Mouse (Mus musculus) embryonic fibroblast, embryonic 13.5 days (primary cell): ENCODE results near the gene Cd244a. TPM values are rescaled to one million over a fixed set of nuclear protein-coding genes. Genes with fewer than 3 reads are reported as not detected.

Source experiments
- H3K27ac ChIP-seq: 2 replicates; pipeline ENCODE4 v1.5.1; 2012; ENCODE audit warnings: low read length, control low read depth, inconsistent platforms; ENCODE audit not compliant: insufficient read depth
- H3K4me1 ChIP-seq: 2 replicates; pipeline ENCODE4 v1.6.1; 2011; ENCODE audit warnings: low read length; ENCODE audit not compliant: control insufficient read depth, insufficient read depth
- H3K4me3 ChIP-seq: 2 replicates; pipeline ENCODE4 v1.5.1; 2011; ENCODE audit warnings: mild to moderate bottlenecking, control low read depth, low read length; ENCODE audit not compliant: insufficient read depth
- CTCF ChIP-seq: IDR thresholded peaks from 2 replicates; pipeline ENCODE4 v1.5.1; 2011; ENCODE audit warnings: mild to moderate bottlenecking, control low read depth, low read length, moderate library complexity, borderline replicate concordance; ENCODE audit not compliant: insufficient read depth
- POLR2A ChIP-seq: IDR thresholded peaks from 2 replicates; pipeline ENCODE4 v1.6.1; 2011; ENCODE audit warnings: low read depth, mild to moderate bottlenecking, control low read depth, low read length, moderate library complexity
- polyA plus RNA-seq: library from polyadenylated mRNA; stranded (reverse); fragments of >200 nt; gene quantifications from 2 replicates; pipeline ENCODE4 v1.2.4, GENCODE M21; 2011; ENCODE audit warnings: low read depth; ENCODE audit not compliant: missing spikeins, insufficient read length

Cd244a gene
- polyA plus RNA-seq, 1 experiment, result 0.40 TPM

DNA sequence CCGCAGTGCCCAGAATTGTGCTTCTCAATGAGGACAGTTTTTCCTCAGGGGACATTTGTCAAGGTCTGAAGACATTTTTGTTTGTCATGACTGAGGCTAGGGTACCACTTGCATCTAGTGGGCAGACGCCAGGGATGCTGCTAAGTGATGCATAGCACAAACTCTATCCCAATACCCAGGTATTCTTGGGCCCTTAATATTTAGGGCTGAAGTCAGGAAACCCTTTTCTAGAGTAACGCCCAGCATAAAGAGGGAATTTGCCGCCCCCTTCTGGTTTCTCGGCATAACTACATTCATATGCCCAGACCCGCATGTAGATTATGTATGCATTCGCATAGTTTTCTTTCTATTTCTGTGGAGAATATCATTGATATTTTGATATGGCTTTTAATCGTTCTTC, 7.8 kb downstream of the Cd244a start:
- H3K4me1 ChIP-seq, result no peaks in the 10 kb centered on the region
- TF ChIP-seq POLR2A (no peak), CTCF (no peak)
- no peak overlapping the region for H3K4me3 ChIP-seq
- H3K27ac ChIP-seq, result no peak overlapping the region

DNA sequence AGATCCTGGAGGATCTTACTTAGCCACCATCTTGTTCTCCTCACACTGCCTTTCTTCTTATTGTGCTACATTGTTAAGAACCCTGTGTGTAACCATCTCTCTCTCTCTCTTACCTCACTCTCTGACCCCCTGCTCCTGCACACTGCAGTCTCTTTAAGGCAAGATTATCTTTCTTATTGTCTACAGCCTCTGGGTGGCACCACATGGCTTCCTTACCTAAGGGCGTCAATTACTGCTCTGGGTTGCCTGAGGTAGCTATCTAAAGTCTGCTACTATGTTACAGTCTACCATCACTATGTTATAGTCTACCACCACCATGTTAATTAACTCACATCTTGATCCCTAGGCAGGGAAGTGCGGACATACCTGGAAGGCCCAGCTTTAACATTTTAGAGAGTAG, 9.4 kb downstream of the Cd244a start:
- H3K4me3 ChIP-seq, result no peak overlapping the region
- TF ChIP-seq CTCF (no peak), POLR2A (no peak)
- no peaks in the 10 kb centered on the region for H3K4me1 ChIP-seq
- no peak overlapping the region for H3K27ac ChIP-seq

DNA sequence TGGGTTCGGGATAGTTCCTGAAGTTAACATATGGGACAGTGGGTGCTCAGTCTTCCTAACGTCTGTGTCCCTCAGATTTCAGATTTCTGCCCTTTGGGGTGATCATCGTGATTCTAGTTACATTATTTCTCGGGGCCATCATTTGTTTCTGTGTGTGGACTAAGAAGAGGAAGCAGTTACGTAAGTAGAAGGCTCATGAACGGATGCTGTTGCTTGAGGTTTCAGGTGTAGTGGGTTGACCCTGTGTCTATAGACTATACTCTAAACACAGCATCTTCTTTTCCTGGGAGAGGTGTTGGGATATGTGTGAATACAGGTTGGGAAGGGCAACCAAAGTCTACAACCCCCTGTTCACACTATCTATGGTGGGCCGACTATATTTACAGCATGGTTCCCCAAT, 18.2 kb downstream of the Cd244a start:
- no peaks in the 10 kb centered on the region for H3K4me1 ChIP-seq
- no peak overlapping the region for H3K27ac ChIP-seq
- no peak overlapping the region for H3K4me3 ChIP-seq
- TF ChIP-seq POLR2A, result no peak
- no peak for TF ChIP-seq CTCF

DNA sequence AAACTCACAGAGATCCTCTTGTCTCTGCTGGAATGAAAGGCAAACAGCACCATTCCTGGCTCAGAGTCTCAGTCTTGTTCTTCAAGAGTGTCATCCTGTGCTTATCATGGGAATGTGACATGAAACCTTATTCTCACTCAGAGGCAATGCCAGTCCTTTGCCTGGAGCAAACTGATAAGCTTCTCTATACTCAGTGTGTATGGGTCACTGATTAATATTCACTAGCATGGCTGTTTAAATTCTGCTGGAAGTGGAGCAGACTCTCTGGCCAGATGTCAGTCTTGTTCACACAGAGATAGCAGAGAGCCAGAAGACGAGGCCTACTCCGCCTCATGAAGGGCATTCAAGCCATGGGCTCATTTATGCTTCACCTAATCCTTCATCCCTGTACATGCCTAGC, 25.6 kb downstream of the Cd244a start:
- H3K27ac ChIP-seq, result no peak overlapping the region
- TF ChIP-seq CTCF (no peak), POLR2A (no peak)
- H3K4me3 ChIP-seq, result no peak overlapping the region
- no peaks in the 10 kb centered on the region for H3K4me1 ChIP-seq

DNA sequence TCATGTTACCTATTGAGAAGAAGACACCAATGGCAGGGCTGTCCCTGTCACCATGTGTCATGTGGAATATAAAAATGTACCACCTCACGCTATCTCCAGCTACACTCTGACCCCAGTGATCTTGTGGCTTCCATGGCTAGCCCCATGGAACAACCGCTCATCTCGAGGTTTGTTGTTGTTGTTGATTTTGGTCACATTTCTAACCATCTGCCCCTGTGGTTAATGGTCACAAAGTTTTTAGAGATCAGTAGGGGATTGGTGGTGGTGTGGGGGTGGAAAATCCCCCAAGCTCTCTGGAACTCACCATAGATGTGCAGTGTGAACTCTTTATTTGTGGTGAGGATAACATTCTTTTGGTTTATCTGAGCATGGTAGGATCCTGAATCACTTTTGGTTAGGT, 45.7 kb downstream of the Cd244a start:
- Histone ChIP-seq H3K4me1 (peaks cover 4% of the 10 kb centered on the region), H3K4me3 (no peak overlapping the region), H3K27ac (no peak overlapping the region)
- TF ChIP-seq POLR2A, result no peak
- no peak for TF ChIP-seq CTCF

DNA sequence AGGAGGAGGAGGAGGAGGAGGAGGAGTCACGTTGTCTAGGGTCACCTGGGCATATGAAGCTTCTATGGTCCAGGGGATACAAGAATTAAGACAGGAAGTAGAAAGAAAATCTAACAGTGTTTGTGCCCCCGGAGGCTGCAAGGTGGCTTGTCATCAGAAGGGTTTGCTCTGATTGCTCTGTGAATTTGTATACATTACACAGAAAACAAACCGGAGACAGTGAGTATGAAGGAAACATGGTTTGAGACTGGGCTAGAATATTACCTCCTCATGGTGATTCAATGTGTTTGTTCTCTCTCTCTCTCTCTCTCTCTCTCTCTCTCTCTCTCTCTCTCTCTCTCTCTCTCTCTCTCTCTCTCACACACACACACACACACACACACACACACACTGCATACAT, 47.7 kb downstream of the Cd244a start:
- H3K4me1 ChIP-seq, result peaks cover 4% of the 10 kb centered on the region
- H3K4me3 ChIP-seq, result no peak overlapping the region
- no peak overlapping the region for H3K27ac ChIP-seq
- TF ChIP-seq POLR2A, result no peak
- TF ChIP-seq CTCF, result no peak

DNA sequence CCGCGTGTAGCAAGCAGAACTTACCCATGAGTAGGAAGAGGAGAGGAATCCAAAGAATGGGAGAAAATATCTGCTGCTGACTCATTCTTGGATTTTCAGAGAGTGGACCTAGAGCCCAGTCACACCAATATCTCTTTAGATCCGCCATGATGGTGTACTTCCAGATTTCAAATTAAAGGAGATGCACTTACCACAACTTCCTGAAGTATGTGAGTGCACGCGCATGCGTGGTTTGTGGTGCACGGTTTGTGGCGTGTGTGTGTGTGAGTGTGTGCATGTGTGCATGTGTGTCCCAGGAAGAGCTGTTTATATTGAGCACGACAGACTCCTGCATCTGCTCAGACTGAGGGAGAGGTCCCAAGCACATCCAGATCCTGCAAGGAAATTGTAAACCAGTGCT, 48.2 kb downstream of the Cd244a start, which contains the start of gene Ly9:
TSS of gene Ly9 (minus strand) at position 235 of the 400 bp plus-strand sequence.
- TF ChIP-seq POLR2A, result no peak
- TF ChIP-seq CTCF, result no peak

DNA sequence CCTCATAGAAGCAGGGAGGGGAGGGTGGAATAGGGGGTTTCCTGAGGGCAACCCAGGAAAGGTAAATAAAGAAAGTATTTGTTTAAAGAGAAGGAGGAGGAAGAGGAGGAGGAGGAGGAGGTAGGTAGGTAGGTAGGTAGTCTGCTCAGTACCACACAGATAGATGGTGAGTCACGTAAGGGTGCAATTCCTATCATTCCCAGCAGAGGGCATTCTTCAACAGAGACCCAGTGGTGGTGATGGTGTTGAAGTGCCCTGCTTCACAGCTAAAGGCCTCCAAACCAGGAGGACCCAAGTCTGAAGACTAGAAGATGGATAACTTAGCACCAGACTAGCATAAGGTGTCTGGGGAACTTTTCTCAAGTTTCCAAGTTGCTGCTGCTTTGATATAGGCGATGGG, 51.0 kb downstream of the Cd244a start:
- Histone ChIP-seq H3K27ac (no peak overlapping the region), H3K4me1 (peaks cover 4% of the 10 kb centered on the region), H3K4me3 (no peak overlapping the region)
- TF ChIP-seq CTCF (no peak), POLR2A (no peak)

More for the DNA sequence above, 48.2 kb downstream of the Cd244a start, which contains the start of gene Ly9:
- peaks cover 4% of the 10 kb centered on the region for H3K4me1 ChIP-seq
- H3K4me3 ChIP-seq, result no peak within 1 kb of the TSS
- H3K27ac ChIP-seq, result no peak within 1 kb of the TSS

DNA sequence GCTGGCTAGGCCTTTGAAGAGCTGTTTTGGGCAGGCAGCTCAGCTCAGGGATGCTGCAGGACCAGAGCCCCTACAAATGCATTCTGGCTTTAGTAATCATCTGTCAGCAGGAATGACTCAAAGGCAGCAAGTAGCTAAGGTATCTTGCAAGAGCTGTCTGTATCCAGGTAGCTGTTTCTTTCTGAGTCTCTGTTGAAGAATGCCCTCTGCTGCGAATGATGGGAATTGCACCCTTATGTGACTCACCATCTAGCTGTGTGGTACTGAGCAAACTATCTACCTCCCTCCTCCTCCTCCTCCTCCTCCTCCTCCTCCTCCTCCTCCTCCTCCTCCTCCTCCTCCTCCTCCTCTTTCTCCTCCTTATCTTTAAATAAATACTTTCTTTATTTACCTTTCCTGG, 51.8 kb downstream of the Cd244a start:
- H3K27ac ChIP-seq, result no peak overlapping the region
- peaks cover 4% of the 10 kb centered on the region for H3K4me1 ChIP-seq
- H3K4me3 ChIP-seq, result no peak overlapping the region
- TF ChIP-seq CTCF, result no peak
- TF ChIP-seq POLR2A, result no peak

DNA sequence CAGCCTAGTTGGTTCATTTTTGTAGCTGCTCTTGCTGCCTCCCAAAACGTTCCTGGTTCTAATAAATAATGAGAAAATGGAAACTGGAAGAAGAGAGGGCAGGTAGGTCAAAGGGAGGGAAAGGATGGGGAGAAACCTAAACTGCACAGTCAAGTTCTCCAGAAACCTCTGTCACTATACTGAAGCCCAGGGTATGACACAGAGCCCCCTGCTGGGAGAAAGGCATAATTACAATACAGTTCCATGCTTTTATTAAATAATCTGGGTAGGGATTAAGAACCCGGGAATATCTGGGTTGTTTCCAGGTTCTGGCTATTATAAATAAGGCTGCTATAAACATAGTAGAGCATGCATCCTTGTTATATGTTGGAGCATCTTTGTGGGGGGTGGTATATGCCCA, 55.0 kb downstream of the Cd244a start:
- TF ChIP-seq POLR2A (no peak), CTCF (no peak)
- Histone ChIP-seq H3K4me3 (no peak overlapping the region), H3K27ac (no peak overlapping the region), H3K4me1 (no peaks in the 10 kb centered on the region)
